Mouse (Mus musculus) testis, adult 2 months (tissue): ENCODE results near the gene Ranbp10.

ENCODE experiments used
- CTCF ChIP-seq: fragments of 200-500 bp; IDR thresholded peaks from 2 replicates; pipeline ENCODE4 v1.5.1; 2012; ENCODE audit warnings: low read depth, mild to moderate bottlenecking, inconsistent platforms, low read length, moderate library complexity; ENCODE audit not compliant: control insufficient read depth, insufficient read depth, insufficient replicate concordance
- POLR2A ChIP-seq: fragments of 200-500 bp; IDR thresholded peaks from 2 replicates; pipeline ENCODE4 v1.6.1; 2012; ENCODE audit warnings: low read depth, mild to moderate bottlenecking, inconsistent platforms, low read length, moderate library complexity; ENCODE audit not compliant: control insufficient read depth

DNA sequence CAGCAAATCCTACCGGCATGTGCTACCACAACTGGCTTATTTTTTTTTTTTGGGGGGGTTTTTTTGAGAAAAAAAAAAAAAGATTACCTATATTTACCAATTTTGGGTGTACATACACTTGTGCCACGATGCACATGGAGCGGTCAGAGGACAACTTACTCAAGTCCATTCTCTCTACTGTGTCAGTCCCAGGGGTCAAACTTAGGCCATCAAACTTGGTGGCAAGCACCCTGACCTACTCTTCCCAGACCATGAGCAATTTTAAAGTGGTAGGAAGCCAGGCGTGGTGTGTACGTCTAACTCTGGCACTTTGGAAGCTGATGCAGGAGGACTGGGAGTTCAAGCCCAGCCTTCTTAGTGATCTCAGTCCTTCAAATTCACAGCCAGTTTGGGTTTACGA lies 13.9 kb downstream of the Ranbp10 start:
- TF ChIP-seq POLR2A (no peak), CTCF (no peak)
